Mouse (Mus musculus) stomach, postnatal 0 days (tissue): ENCODE data around the gene Fkbp8. TPM values are rescaled to one million over a fixed set of nuclear protein-coding genes. Genes with fewer than 3 reads are reported as not detected.

Source experiments
- ATAC-seq: fragments of 200-750 bp; cut with Nextera tagmentation; 2 replicates; pipeline ENCODE4 v1.8.0; 2017; ENCODE audit not compliant: low FRiP score, low TSS enrichment
- DNase-seq: peaks from one replicate; pipeline ENCODE4 v3.0.0-alpha.2; 2016; ENCODE audit warnings: low spot score
- H3K27ac ChIP-seq: fragments of 300-500 bp; sonication (generic); replicated peaks from 2 replicates; pipeline ENCODE4 v1.5.1; 2014; ENCODE audit warnings: mild to moderate bottlenecking, control low read depth
- H3K27me3 ChIP-seq: fragments of 300-500 bp; sonication (generic); 2 replicates; pipeline ENCODE4 v1.6.1; 2014; ENCODE audit warnings: low read length; ENCODE audit not compliant: control insufficient read depth, insufficient read depth
- H3K36me3 ChIP-seq: fragments of 300-500 bp; sonication (generic); 2 replicates; pipeline ENCODE4 v1.6.1; 2014; ENCODE audit warnings: low read length, mixed read lengths; ENCODE audit not compliant: control insufficient read depth, insufficient read depth
- H3K4me1 ChIP-seq: fragments of 300-500 bp; sonication (generic); replicated peaks from 2 replicates; pipeline ENCODE4 v1.6.1; 2014; ENCODE audit warnings: antibody characterized with exemption; ENCODE audit not compliant: control insufficient read depth, insufficient read depth
- H3K4me2 ChIP-seq: fragments of 300-500 bp; sonication (generic); replicated peaks from 2 replicates; pipeline ENCODE4 v1.6.1; 2014; ENCODE audit warnings: low read depth, mild to moderate bottlenecking, control low read depth, moderate library complexity
- H3K4me3 ChIP-seq: fragments of 300-500 bp; sonication (generic); 2 replicates; pipeline ENCODE4 v1.5.1; 2014; ENCODE audit warnings: low read depth, low read length, control low read depth
- H3K9ac ChIP-seq: fragments of 300-500 bp; sonication (generic); 2 replicates; pipeline ENCODE4 v1.6.1; 2014; ENCODE audit warnings: mild to moderate bottlenecking, low read length, control low read depth, mixed read lengths
- H3K9me3 ChIP-seq: fragments of 300-500 bp; sonication (generic); 2 replicates; pipeline ENCODE4 v1.6.1; 2016; ENCODE audit warnings: low read length; ENCODE audit not compliant: control insufficient read depth
- CTCF ChIP-seq: IDR thresholded peaks from 2 replicates; pipeline ENCODE4 v1.5.1; 2016; ENCODE audit warnings: antibody characterized with exemption, low read depth, mild to moderate bottlenecking, moderate library complexity
- EP300 ChIP-seq: optimal IDR thresholded peaks from 2 replicates; pipeline ENCODE3; 2016; ENCODE audit warnings: antibody characterized with exemption
- WGBS: fragments of 180-500 bp; shearing (Covaris S2); extraction: QIAGEN DNeasy Blood & Tissue Kit; methylation state at CpG from one replicate; pipeline ENCODE4 v1.1.7; 2014; 5-methylcytosine and 5-hydroxymethylcytosine counted together
- polyA plus RNA-seq: library from polyadenylated mRNA; unstranded; fragments of >200 nt; fragmentation: Nextera tagmentation; extraction: Ambion mirVana; gene quantifications from 2 replicates; pipeline ENCODE4 v1.2.1, GENCODE M21; 2015

Gene Fkbp8
- 179 and 188 TPM in 2 replicates for polyA plus RNA-seq

GRCm38 (mm10) chr8:70527512-70528181, at the start of gene Fkbp8, which contains the start of gene Kxd1:
Fkbp8 (plus strand) TSS chr8:70527724.
Kxd1 (minus strand) TSS chr8:70527956.
- H3K36me3 ChIP-seq = peaks cover 12% of the 10 kb centered on the region
- peak within 1 kb of the TSS; percentile 92 for H3K27ac ChIP-seq
- TF ChIP-seq CTCF = peak; percentile 39
- TF ChIP-seq EP300 = no peak
- H3K4me1 ChIP-seq = peaks cover 5% of the 10 kb centered on the region
- ATAC-seq = peak; percentile 83
- peak within 1 kb of the TSS; percentile 91 for H3K9ac ChIP-seq
- WGBS = under 1% methylated on average over 35 of the region's 61 CpGs
- peak; percentile 96 for DNase-seq
- peak within 1 kb of the TSS; percentile 76 for H3K4me2 ChIP-seq
- H3K4me3 ChIP-seq = peak within 1 kb of the TSS; percentile 86
- H3K27me3 ChIP-seq = no peaks in the 10 kb centered on the region
- H3K9me3 ChIP-seq = no peaks in the 10 kb centered on the region

DNA sequence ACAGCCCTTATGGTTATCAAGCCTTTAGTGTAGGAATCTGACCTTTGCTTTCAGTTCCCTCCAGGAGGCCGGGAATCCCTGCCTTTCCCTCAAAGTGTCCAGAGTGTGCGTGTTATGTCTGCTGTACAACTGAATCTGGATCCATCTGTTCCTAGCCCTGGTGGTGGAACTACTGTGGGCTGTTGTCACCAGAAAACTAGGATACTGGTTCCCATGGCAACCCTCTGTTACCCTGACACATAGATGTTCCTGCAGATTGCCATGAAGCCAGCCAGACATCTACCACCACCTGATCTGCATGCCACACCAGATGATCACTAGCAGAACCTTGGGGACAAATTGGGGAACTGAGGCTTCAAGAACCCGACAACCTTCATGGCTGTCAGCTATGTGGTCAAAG, 45.6 kb upstream of the Fkbp8 start:
- H3K9me3 ChIP-seq = no peaks in the 10 kb centered on the region
- no peak overlapping the region for H3K27ac ChIP-seq
- 81% methylated on average over 3 of the region's 3 CpGs for WGBS
- H3K4me1 ChIP-seq = 0 out of 2 replicates have a peak, but pooled peaks cover 2% of the 10 kb centered on the region
- no peak overlapping the region for H3K4me3 ChIP-seq
- peaks cover under 1% of the 10 kb centered on the region; the same call in 1 of the 2 replicates for H3K27me3 ChIP-seq
- DNase-seq (no peak), ATAC-seq (no peak)
- TF ChIP-seq CTCF = no peak
- no peak for TF ChIP-seq EP300
- H3K36me3 ChIP-seq = no peaks in the 10 kb centered on the region
- no peak overlapping the region for H3K4me2 ChIP-seq
- no peak overlapping the region for H3K9ac ChIP-seq

DNA sequence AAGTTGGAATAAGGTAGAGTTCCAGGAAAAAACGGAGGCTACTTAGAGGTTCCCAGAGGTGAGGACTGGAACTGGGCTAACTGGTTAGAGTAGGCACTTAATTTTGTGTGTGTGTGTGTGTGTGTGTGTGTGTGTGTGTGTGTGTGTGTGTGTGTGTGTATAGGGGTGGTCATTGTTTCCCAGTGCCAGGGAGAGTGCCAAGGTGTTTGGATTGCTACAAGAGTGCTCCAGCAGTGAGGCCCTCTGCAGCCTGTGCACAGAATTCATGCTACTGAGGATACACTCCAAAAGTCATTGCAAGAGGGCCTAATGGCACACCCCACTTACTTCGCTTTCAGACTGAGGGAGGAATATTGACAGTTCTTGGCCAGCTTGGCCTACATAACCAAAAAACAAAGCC, 44.6 kb upstream of the Fkbp8 start:
- Histone ChIP-seq H3K9ac (no peak overlapping the region), H3K27ac (no peak overlapping the region), H3K9me3 (no peaks in the 10 kb centered on the region), H3K4me3 (no peak overlapping the region), H3K36me3 (no peaks in the 10 kb centered on the region), H3K4me2 (no peak overlapping the region), H3K4me1 (no peaks in the 10 kb centered on the region), H3K27me3 (peaks cover 4% of the 10 kb centered on the region; the same call in 1 of the 2 replicates)
- ATAC-seq (peak; percentile 21; the same call in 1 of the 2 replicates), DNase-seq (no peak)
- no peak for TF ChIP-seq EP300
- no peak for TF ChIP-seq CTCF
- WGBS = 52% methylated on average over 2 of the region's 2 CpGs

- WGBS = 64% methylated on average over 7 of the region's 7 CpGs
- Histone ChIP-seq H3K4me1 (0 out of 2 replicates have a peak, but pooled peaks cover 4% of the 10 kb centered on the region), H3K9ac (no peak overlapping the region), H3K4me3 (no peak overlapping the region), H3K27ac (no peak overlapping the region), H3K36me3 (no peaks in the 10 kb centered on the region), H3K9me3 (no peaks in the 10 kb centered on the region), H3K27me3 (peaks cover 20% of the 10 kb centered on the region; the same call in 1 of the 2 replicates), H3K4me2 (no peak overlapping the region)
- ATAC-seq = no peak
- no peak for DNase-seq
- TF ChIP-seq EP300 = no peak
- no peak for TF ChIP-seq CTCF
Observed at GRCm38 (mm10) chr8:70486191-70486681, 41.3 kb upstream of the Fkbp8 start.

DNA sequence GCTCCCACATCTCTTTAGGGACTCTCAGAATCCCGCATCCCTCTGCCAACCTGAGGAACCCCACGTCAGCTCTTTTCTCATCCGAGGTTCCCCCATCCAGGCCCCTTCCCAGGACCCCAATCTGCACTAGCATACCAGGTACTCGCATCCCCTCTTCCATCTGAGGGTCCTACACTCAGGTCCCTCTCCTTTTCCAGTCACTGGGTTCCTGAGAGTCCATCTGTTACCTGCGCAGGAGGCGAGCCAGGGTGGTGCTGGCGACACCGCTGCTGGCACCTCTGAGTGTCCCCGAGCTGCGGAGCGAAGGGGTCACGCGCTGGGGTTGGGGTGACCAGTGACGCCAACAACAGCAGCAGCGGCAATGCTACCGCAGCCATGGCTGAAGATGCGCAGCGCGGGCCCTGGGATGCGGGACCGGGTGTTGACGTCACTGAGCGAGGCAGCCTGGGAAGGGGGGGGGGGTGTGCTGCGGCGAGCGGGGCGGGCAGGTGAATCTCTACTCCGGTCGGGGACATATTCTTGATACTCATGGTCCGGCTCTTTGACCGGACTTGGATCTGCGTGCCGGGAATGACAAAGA, 40.5 kb upstream of the Fkbp8 start, which contains the start of gene Tmem59l:
Gene Tmem59l (minus strand): TSS at position 418 of the 580 bp plus-strand sequence.
- no peak for DNase-seq
- Histone ChIP-seq H3K27ac (no peak within 1 kb of the TSS), H3K27me3 (peaks cover 24% of the 10 kb centered on the region; the same call in 1 of the 2 replicates), H3K9ac (no peak within 1 kb of the TSS), H3K9me3 (no peaks in the 10 kb centered on the region), H3K4me1 (0 out of 2 replicates have a peak, but pooled peaks cover 4% of the 10 kb centered on the region), H3K36me3 (no peaks in the 10 kb centered on the region), H3K4me2 (peak within 1 kb of the TSS; percentile 50), H3K4me3 (peak within 1 kb of the TSS; percentile 31)
- TF ChIP-seq CTCF (no peak), EP300 (no peak)
- ATAC-seq = no peak
- WGBS = 13% methylated on average over 33 of the region's 33 CpGs
